Mouse (Mus musculus): ENCODE measurements around the gene Apex2. TPM values are rescaled to one million over a fixed set of nuclear protein-coding genes. Genes with fewer than 3 reads are reported as not detected.
"Not testable (repeated sequence)": the region's sequence is repeated elsewhere in the genome, so short reads cannot be mapped to it uniquely, and the experiment has no call there.

The Apex2 gene
- polyA plus RNA-seq, 1 experiment from 2014 or later, result 21.4 TPM

DNA sequence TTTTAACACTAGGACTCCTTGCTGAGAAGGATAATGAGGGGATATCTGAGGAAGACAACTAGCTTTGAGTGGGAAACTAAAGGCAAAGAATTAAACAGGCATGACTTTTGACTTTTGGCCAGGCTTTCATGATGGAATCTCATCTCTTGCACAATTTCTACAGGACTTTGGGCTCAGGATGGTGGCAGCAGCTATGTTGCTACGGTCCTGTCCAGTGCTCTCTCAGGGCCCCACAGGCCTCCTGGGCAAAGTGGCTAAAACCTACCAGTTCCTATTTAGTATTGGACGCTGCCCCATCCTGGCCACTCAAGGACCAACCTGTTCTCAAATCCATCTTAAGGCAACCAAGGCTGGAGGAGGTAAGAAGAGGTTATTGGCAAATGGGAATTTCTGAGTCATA lies 37.7 kb downstream of the Apex2 start:
- Histone ChIP-seq H3K27me3 (no peaks in the 10 kb centered on the region), H3K4me2 (no peak overlapping the region), H3K36me3 (ENCODE audit: poor library complexity, severe bottlenecking) (no peaks in the 10 kb centered on the region), H3K27ac (no peak overlapping the region), H3K4me1 (no peaks in the 10 kb centered on the region), H3K9me3 (replicated peaks) (no peaks in the 10 kb centered on the region), H3K4me3 (no peak overlapping the region), H3K9ac (no peak overlapping the region)
- no peak for ATAC-seq
- 91% methylated on average over 2 of the region's 2 CpGs for WGBS

DNA sequence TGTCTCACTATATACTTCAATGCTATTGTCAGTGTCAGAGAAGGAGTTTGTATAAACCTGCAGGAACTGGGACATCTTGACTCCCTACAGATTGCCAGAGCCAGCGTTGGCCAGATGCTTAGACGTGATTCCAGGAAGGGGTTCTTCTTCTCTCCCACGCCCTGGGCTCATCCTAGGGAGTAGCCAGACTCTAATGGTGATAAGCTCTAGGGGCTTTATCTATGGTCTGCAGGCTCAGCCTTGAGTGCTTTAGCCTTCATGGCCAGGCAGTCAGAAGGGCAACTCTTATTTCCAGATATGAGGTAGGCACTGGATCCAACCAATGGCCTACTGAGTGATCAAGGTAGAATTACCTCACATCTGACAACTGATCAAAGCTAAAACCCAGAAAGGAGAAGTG lies 40.0 kb downstream of the Apex2 start:
- Histone ChIP-seq H3K4me3 (no peak overlapping the region), H3K27ac (no peak overlapping the region), H3K4me2 (no peak overlapping the region), H3K9me3 (replicated peaks) (no peaks in the 10 kb centered on the region), H3K4me1 (no peaks in the 10 kb centered on the region), H3K9ac (no peak overlapping the region), H3K27me3 (no peaks in the 10 kb centered on the region), H3K36me3 (ENCODE audit: poor library complexity, severe bottlenecking) (no peaks in the 10 kb centered on the region)
- 80% methylated on average over 3 of the region's 3 CpGs for WGBS
- no peak for ATAC-seq

DNA sequence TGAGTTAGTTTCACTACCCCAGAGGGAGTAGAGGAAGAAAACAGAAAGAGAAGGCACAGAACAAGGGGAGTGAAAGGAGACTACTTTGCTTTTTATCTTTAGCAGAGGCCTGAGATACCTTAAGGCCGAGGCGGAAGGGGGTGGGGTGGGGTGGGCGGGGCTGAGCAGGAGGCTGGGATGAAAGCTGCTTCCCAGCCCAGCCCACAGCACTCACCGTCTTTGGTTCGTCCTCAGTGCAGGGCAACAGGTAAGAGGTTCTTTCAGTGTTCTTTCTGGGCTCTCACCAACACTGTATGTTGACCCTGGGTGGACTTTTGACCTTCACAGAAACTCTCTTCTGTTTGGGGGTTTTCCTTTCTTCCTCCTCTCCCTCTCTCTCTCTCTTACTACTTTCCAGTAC lies 42.4 kb downstream of the Apex2 start, which contains the start of gene Alas2:
Gene Alas2 (plus strand): TSS at position 137 of the 400 bp plus-strand sequence.
- H3K4me3 ChIP-seq, result no peak within 1 kb of the TSS
- no peaks in the 10 kb centered on the region for H3K27me3 ChIP-seq
- no peak within 1 kb of the TSS for H3K9ac ChIP-seq
- H3K4me1 ChIP-seq, result no peaks in the 10 kb centered on the region
- no peaks in the 10 kb centered on the region; the same call in 1 of the 2 replicates for H3K36me3 ChIP-seq (ENCODE audit: poor library complexity, severe bottlenecking)
- ATAC-seq, result no peak
- WGBS, result 57% methylated on average over 5 of the region's 5 CpGs
- H3K4me2 ChIP-seq, result no peak within 1 kb of the TSS
- H3K9me3 ChIP-seq (replicated peaks), result no peaks in the 10 kb centered on the region
- no peak within 1 kb of the TSS for H3K27ac ChIP-seq

DNA sequence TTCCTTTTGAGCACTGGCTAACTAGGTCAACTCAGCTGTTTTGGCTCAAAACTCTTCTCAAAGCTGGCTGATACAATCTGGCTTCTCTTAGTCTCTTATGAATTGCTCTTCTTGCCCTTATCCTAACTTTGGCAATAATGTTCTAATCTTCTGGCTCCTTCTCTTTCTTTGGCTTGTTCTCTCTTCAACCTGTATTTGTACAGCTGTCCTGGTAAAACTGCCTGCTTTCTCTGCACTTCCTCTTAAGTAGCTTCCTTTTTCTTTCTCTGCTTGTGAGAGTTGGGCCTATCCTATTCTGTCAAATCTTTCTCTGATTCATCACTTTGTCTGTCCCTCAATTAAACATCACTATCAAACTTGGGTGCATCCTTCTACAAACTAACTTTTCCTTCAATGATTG lies 48.0 kb downstream of the Apex2 start:
- no peaks in the 10 kb centered on the region for H3K4me1 ChIP-seq
- ATAC-seq, result no peak
- H3K36me3 ChIP-seq (ENCODE audit: poor library complexity, severe bottlenecking), result no peaks in the 10 kb centered on the region; the same call in 1 of the 2 replicates
- H3K9me3 ChIP-seq (replicated peaks), result no peaks in the 10 kb centered on the region
- no peaks in the 10 kb centered on the region for H3K27me3 ChIP-seq
- H3K27ac ChIP-seq, result no peak overlapping the region
- H3K4me2 ChIP-seq, result no peak overlapping the region
- no peak overlapping the region for H3K4me3 ChIP-seq
- no peak overlapping the region for H3K9ac ChIP-seq

DNA sequence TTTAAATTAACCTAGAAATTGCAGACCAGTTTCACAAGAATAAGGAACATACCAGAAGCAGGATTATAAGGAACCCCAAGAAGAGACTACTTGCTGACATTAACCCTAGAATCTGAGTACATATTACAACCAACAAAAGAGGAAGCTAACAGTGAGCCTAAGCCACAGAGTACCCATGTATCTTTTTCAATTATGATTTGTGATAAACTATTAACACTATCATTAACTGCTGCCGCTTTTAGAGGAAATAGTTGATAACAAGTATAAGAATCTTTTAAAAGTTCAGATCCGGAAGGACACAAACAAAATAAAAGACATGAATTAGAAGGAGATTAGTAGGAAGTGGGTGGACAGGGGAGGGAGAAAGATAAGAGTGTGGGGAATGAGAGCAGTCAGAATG lies 49.6 kb downstream of the Apex2 start:
- Histone ChIP-seq H3K36me3 (ENCODE audit: poor library complexity, severe bottlenecking) (no peaks in the 10 kb centered on the region; the same call in 1 of the 2 replicates), H3K9me3 (replicated peaks) (no peaks in the 10 kb centered on the region), H3K27me3 (no peaks in the 10 kb centered on the region), H3K9ac (no peak overlapping the region), H3K27ac (no peak overlapping the region), H3K4me3 (no peak overlapping the region), H3K4me1 (no peaks in the 10 kb centered on the region), H3K4me2 (no peak overlapping the region)
- ATAC-seq, result no peak
- 88% methylated on average over 2 of the region's 2 CpGs for WGBS

DNA sequence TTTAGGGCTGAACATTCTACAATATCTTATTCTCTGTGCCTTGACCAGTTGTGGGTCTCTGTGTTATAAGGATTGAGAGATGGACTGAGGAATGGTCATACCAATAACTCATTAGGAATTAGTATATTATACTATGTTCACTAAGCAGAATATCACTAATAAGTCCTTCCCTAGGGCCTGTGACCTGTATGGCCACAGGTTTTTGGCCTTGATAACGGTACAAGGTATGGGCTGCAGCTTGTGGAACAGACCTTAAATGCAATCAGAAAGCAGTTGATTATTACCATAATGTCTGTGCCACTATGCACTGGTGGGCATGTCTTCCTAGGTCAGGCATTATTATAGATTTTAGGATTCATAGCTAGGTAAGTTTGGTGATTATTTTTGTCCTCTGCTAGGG lies 73.2 kb downstream of the Apex2 start:
- H3K4me1 ChIP-seq, result no peaks in the 10 kb centered on the region
- no peak overlapping the region for H3K4me2 ChIP-seq
- no peak overlapping the region for H3K27ac ChIP-seq
- no peak for ATAC-seq
- H3K9ac ChIP-seq, result no peak overlapping the region
- H3K4me3 ChIP-seq, result no peak overlapping the region
- H3K27me3 ChIP-seq, result no peaks in the 10 kb centered on the region
- H3K9me3 ChIP-seq (replicated peaks), result no peaks in the 10 kb centered on the region
- no peaks in the 10 kb centered on the region for H3K36me3 ChIP-seq (ENCODE audit: poor library complexity, severe bottlenecking)
- 95% methylated on average over 1 of the region's 1 CpGs for WGBS

DNA sequence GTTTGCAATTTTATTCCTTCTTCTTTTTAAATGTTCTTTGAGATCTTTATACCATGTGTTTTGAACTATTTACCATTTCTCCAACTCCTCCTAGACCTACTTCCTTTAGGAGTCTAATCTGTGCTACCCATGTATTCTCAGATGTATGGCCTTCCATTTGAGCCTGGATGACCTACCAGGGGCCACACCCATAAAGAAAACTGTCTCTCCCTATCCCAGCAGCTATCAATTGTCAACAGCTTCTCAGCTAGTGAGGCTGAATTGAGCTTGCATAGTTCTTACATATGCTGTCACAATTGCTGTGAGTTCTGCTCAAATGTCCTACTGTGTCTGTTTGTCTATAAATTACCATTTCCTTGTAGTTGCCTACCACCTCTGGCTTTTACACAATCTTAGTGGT lies 73.7 kb downstream of the Apex2 start:
- Histone ChIP-seq H3K4me1 (no peaks in the 10 kb centered on the region), H3K4me2 (no peak overlapping the region), H3K36me3 (ENCODE audit: poor library complexity, severe bottlenecking) (no peaks in the 10 kb centered on the region), H3K9me3 (replicated peaks) (no peaks in the 10 kb centered on the region), H3K27ac (no peak overlapping the region), H3K9ac (no peak overlapping the region), H3K4me3 (no peak overlapping the region), H3K27me3 (no peaks in the 10 kb centered on the region)
- no peak for ATAC-seq

DNA sequence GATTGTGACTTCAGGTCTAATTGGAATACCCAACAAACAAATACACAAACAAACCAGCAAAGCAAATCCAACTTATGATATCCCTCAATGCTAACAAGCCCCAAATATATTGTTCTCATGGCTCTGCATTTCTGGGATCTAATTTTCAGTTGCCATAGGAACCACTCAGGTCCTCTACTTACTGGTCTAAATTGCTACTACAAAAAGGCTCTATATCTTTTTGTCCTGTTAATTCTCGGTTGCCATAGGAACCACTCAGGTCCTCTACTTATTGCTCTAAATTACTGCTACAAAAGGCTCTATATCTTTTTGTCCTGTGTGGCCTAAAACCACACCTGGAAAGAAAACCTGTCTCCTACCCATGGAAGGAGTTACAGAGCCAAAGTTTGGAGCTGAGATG lies 75.5 kb downstream of the Apex2 start:
- Histone ChIP-seq H3K9ac (no peak overlapping the region), H3K9me3 (replicated peaks) (no peaks in the 10 kb centered on the region), H3K4me1 (no peaks in the 10 kb centered on the region), H3K27ac (no peak overlapping the region), H3K27me3 (no peaks in the 10 kb centered on the region), H3K36me3 (ENCODE audit: poor library complexity, severe bottlenecking) (no peaks in the 10 kb centered on the region), H3K4me2 (no peak overlapping the region), H3K4me3 (no peak overlapping the region)
- 81% methylated on average over 1 of the region's 1 CpGs for WGBS
- ATAC-seq, result no peak

DNA sequence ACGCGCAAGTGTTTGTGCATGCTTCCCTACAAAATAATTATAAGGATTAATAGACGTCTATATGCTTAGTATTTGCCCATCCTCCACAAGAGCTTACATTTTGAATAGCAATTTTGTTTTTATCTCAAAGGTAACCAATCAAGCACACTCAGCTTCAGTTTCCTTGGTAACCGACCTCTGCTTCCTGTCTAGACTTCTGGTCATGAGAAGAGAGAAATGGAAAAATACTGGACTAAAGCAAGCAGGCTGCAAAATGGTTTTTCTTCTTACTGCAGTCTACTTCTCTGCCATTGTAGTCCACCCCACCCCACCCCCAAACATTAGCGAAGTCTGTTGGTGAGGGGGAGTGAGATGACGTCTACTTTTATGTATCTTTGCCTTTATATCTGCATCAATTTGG lies 78.4 kb downstream of the Apex2 start:
- Histone ChIP-seq H3K4me1 (no peaks in the 10 kb centered on the region), H3K27me3 (no peaks in the 10 kb centered on the region), H3K36me3 (ENCODE audit: poor library complexity, severe bottlenecking) (no peaks in the 10 kb centered on the region), H3K9ac (no peak overlapping the region), H3K4me3 (no peak overlapping the region), H3K27ac (peak overlapping the region; percentile 63), H3K9me3 (replicated peaks) (no peaks in the 10 kb centered on the region), H3K4me2 (no peak overlapping the region)
- WGBS, result 61% methylated on average over 6 of the region's 6 CpGs
- 0 out of 2 replicates have a peak, but pooled peaks have one; percentile 27 for ATAC-seq

DNA sequence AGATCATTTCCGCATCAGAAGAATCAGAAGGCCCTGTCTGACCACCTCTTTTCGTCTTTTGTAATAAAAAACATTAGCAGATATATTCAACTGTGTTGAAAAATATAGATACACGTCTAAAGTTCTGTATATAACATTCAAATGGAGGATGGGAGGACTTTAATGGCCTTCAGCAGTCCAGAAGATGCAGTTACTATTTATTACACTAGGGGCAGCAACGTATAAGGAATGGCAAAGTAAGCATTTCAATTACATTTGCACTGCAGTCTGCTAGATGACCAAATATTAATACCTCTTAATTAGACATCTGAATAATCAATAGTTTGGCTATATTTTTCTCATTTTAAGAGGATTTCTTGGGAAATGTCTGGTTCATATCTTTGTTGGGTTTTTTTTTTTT lies 79.0 kb downstream of the Apex2 start:
- H3K27ac ChIP-seq, result no peak overlapping the region
- 51% methylated on average over 4 of the region's 4 CpGs for WGBS
- no peak overlapping the region for H3K9ac ChIP-seq
- H3K36me3 ChIP-seq (ENCODE audit: poor library complexity, severe bottlenecking), result no peaks in the 10 kb centered on the region
- H3K4me3 ChIP-seq, result no peak overlapping the region
- H3K27me3 ChIP-seq, result no peaks in the 10 kb centered on the region
- no peaks in the 10 kb centered on the region for H3K4me1 ChIP-seq
- no peak overlapping the region for H3K4me2 ChIP-seq
- H3K9me3 ChIP-seq (replicated peaks), result no peaks in the 10 kb centered on the region
- no peak for ATAC-seq

DNA sequence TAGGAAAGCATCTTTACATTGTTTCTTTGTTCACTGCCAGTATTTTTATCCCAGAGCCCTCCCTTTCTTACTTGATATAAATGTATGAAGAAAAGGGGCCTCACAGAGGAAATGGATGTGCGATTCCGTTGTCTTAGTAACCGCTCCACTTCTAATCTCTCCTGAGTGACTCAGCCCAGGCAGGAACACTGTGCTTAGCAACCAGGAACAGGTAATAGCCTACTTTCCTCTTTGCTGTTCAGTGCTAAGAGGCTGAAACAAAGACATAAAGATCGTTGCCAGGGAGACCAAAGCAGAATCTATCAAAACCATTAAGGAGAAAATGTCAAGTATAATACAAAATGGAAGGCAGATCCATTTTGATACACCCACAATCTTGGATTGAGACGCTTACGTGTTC lies 81.0 kb downstream of the Apex2 start:
- Histone ChIP-seq H3K4me3 (no peak overlapping the region), H3K4me2 (no peak overlapping the region), H3K4me1 (no peaks in the 10 kb centered on the region), H3K36me3 (ENCODE audit: poor library complexity, severe bottlenecking) (no peaks in the 10 kb centered on the region), H3K27me3 (no peaks in the 10 kb centered on the region), H3K27ac (peak overlapping the region; percentile 51; the same call in 1 of the 2 replicates), H3K9me3 (replicated peaks) (no peaks in the 10 kb centered on the region), H3K9ac (no peak overlapping the region)
- peak; percentile 80 for ATAC-seq
- 61% methylated on average over 6 of the region's 6 CpGs for WGBS

DNA sequence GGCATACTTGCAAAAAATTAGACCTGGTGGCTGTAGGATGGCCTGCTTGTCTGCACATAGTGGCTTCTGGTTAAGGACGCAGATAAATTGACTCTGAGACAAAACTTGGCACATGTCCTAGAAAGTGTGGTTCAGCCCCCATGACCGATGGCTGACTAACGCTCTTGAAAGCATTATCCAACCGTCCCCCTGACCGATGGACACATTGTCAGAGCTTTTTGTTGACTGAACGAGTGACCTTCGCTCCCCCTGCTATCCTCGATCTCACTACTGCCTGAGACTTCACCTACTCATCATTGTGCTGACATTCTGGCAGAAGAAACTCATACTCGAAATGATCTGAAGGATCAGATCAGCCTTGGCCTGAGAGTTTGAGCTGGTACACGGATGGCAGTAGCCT lies 101.9 kb downstream of the Apex2 start:
- H3K4me3 ChIP-seq; H3K27me3 ChIP-seq; H3K4me2 ChIP-seq; H3K27ac ChIP-seq; H3K36me3 ChIP-seq (ENCODE audit: poor library complexity, severe bottlenecking); H3K9ac ChIP-seq; ATAC-seq; H3K9me3 ChIP-seq (replicated peaks); H3K4me1 ChIP-seq: not testable (repeated sequence)
- WGBS, result 55% methylated on average over 5 of the region's 10 CpGs

DNA sequence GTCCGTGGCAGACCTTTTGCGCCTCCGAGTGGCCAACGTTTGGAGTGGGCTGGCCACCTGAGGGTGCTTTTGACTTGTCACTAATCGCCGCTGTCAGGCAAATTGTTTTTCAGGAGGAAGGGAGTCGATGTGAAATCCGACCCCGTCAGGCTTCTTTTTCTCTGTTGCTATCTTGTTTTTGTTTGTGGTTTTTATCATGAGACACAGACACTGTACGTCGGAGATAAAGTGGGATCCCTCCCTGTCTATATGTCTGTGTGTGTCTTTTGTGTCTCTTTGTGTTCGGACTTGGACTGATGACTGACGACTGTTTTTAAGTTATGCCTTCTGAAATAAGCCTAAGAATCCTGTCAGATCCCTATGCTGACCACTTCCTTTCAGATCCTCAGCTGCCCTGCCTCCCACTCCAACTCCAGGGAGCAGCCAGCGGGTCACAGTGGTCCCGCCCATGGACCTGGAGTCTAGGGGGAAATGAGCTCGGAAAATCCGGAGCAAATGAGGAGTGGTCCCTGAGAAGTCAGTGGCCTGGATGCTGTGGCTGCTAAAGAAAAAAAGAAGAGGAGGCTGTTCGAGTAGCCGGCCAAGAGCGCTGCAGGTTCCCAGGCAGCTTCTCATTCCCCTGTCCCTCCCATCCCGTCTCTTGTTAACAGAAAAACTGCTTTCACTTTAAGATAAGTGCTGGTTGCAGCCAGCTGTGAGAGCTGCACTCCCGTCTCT lies 103.2 kb downstream of the Apex2 start:
- not testable (repeated sequence) for H3K27me3 ChIP-seq; H3K9me3 ChIP-seq (replicated peaks); H3K4me2 ChIP-seq; H3K27ac ChIP-seq; H3K4me3 ChIP-seq; ATAC-seq; H3K9ac ChIP-seq; H3K36me3 ChIP-seq (ENCODE audit: poor library complexity, severe bottlenecking); H3K4me1 ChIP-seq
- 67% methylated on average over 9 of the region's 22 CpGs for WGBS

Measured in forebrain, embryonic 13.5 days (tissue).